Mouse (Mus musculus) embryo, embryonic 10 days (tissue): ENCODE measurements around the gene Akap7.

Experiments used
- DNase-seq: peaks from one replicate; pipeline ENCODE4 v3.0.0-alpha.2; 2015; ENCODE audit warnings: low spot score

The Akap7 gene

GRCm38 (mm10) chr10:25133581-25133980 lies 174.1 kb downstream of the Akap7 start:
- no peak for DNase-seq

GRCm38 (mm10) chr10:25128455-25128863 lies 179.2 kb downstream of the Akap7 start:
- DNase-seq = no peak

DNA sequence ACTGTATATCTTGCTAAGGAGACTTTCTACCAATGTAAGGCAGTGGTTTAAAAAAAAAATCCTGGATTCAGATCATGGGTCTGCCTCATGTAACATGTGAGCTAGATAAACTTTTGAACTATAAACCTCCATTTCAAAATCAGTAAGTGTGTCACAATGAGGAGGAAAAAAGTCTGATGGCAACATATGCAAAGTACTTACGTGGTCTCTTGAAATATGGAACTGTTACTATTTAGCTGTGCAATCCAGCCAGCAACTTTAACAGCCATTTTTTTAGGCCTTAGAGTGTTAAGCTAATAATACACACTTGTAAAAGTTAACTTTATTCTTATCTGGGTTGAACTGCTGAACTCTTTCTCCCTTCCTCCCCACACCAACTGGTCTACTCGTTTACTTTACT lies 181.6 kb downstream of the Akap7 start:
- DNase-seq = no peak

DNA sequence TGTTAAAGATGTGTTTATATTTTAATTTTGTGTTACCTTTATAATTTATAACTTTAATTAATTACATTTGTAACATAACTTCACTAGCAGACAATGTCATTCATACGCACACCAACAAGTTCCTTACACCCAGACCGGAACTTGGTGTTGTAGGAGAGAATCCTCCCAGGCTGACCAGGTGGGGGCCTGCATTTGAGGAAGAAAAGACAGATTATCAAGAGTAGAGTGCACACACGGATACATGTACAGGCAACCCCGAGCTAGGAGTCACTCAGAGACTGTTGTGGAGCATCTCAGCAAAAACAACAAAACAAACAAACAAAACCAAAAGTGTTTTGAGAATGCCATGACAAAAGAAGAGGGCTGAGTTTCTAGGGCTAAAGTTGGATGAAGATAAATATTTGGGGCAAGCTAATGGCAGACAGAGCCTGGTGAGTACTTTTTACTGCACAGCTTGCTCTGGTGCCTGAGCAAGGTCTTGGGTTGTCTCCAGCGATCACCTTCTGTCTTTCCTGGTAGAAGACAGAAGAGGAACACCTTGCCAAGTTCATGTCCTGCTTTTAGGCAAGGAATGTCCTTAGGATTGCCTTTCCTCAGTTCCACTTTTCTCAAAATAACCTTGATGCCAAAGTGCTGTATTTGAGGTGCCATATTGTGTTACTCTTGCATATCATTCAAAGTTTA lies 186.7 kb downstream of the Akap7 start:
- DNase-seq = no peak
